Mouse (Mus musculus) right cerebral cortex, postnatal 36 days (tissue): ENCODE measurements around the gene Bcr.

Experiments
- DNase-seq, 2 experiments: peaks; one replicate each; pipeline ENCODE4 v3.0.0; 2022; ENCODE audit warnings: low spot score in 2 of 2, mixed read lengths in 1 of 2

Gene Bcr

DNA sequence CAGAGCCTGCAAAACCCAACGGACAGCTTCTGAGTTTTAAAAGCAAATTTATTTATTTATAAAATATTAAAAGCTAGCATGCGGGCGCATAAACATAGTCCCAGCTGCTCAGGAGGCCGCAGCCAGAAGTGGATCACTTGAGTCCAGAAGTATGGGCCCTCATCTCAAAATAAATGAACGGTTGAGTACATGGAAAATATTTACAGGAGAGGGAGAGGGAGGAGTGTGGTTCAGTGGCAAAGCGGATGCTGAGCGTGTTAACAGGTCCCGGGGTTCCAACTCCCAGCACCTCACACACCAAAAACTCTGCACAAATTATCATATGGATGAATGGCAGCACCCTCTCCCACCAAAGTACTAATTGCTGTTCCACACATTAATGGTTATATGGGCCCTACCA lies 2.1 kb upstream of the Bcr start:
- no peak for DNase-seq

DNA sequence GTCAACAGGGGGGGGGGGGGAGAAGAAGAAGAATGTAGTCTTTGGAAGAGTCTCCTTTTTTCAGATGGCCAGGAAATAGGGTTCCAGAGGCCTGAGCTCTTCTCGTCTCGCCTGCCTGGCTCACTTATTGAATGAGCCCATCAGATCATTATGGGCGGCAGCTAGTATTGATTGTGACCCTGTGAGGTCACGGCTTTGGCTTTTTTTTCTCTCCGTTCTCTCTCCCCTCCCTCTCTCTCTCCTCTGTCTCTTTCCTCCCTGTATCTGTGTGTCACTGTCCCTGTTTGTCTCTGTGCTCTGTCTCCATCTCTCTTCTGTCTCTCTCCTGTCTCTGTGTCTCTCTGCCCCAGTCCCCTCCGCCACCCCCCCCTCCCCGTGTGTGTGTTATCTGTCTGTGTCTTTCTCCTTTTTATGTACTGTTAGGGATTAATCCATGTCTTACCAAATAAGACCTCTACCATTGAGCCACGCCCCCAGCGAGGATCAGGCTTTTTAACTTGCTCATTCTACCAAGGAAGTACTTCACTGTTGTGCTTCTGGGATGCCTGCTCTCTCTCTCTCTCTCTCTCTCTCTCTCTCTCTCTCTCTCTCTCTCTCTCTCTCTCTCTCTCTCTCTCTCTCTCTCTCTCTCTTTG lies 1.5 kb upstream of the Bcr start:
- no peak for DNase-seq

DNA sequence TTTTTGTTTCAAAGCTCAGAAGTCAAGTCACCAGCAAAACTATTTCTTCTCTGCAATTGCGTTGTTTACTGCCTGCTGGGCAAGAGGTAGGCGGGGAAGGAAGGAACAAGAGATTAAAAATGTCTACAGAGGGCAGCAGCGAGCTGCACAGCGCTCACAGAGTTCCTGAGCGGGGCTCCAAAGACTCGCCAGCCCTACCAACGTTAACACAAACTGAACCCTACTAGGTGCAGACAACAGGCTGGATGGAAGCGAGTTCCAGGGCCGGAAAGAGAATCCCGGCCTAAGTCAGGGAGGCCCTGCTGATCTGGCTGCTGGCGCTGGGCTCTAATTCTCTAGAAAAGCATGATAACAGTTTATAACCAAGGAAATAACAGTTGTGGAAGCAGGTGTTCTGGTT lies 996 bp upstream of the Bcr start:
- DNase-seq = peak in 1 of 2 experiments; percentile 71

DNA sequence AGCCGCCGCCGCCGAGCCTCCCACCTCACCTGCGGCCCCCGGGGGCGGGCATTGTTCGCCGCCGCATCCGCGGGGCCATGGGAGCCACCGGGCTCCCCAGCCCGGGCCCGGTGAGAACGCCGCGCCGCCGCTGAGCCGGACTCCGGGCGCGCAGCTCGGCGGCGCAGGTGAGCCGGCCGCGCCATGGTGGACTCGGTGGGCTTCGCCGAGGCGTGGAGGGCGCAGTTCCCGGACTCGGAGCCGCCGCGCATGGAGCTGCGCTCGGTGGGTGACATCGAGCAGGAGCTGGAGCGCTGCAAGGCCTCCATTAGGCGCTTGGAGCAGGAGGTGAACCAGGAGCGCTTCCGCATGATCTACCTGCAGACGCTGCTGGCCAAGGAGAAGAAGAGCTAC lies 447 bp downstream of the Bcr start:
- DNase-seq = no peak

DNA sequence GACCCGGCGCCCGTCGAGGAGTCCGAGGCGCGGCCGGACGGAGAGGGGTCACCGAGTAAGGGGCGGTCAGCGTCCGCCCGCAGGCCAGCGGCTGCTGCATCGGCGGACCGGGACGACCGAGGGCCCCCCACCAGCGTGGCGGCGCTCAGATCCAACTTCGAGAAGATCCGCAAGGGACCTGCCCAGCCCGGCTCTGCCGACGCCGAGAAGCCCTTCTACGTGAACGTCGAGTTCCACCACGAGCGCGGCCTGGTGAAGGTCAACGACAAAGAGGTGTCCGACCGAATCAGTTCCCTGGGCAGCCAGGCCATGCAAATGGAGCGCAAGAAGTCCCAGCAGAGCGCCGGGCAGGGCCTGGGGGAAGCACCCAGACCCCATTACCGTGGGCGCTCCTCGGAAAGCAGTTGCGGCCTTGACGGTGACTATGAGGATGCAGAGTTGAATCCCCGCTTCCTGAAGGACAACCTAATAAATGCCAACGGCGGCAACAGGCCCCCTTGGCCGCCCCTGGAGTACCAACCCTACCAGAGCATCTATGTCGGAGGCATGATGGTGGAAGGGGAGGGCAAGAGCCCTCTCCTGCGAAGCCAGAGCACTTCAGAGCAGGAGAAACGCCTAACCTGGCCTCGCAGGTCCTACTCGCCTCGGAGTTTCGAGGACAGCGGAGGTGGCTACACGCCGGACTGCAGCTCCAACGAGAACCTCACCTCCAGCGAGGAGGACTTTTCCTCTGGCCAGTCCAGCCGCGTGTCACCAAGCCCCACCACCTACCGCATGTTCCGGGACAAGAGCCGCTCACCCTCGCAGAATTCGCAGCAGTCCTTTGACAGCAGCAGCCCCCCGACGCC lies 1.2 kb downstream of the Bcr start:
- no peak for DNase-seq

DNA sequence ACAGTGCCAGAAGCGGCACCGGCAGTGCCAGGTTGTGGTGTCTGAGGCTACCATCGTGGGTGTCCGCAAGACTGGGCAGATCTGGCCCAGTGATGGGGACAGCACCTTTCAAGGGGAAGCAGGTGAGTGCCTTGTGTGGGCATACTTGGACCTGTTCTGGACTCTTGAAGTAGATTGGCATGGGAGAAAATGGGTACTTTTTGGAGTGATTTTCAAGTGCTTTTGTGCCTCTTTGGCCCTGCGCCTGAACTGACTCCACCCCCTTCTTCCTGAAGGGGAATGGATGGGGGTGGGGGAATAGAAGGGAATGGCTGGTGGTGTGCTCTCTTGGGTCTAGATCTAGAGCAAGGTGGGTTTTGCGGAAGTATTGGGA lies 1.8 kb downstream of the Bcr start:
- no peak for DNase-seq

DNA sequence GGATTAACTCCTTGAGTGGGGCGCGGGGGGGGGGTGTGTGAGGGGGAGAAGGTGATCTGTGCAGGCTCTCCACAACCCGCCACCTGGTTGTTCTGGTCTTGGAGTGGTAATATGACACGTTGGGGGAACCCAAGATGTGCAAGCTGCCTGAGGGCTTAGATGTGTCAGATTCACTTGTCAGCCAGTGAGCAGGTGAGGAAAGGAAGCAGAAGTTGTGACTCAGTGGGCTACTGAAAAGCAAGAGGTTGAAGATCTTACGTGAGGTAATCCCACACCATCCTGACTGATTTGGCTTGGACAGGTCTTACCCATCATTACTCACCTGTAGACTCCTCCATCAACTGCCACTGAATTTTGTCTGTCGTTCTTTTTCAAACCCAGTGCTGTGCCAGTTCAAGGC lies 2.2 kb downstream of the Bcr start:
- DNase-seq = no peak

DNA sequence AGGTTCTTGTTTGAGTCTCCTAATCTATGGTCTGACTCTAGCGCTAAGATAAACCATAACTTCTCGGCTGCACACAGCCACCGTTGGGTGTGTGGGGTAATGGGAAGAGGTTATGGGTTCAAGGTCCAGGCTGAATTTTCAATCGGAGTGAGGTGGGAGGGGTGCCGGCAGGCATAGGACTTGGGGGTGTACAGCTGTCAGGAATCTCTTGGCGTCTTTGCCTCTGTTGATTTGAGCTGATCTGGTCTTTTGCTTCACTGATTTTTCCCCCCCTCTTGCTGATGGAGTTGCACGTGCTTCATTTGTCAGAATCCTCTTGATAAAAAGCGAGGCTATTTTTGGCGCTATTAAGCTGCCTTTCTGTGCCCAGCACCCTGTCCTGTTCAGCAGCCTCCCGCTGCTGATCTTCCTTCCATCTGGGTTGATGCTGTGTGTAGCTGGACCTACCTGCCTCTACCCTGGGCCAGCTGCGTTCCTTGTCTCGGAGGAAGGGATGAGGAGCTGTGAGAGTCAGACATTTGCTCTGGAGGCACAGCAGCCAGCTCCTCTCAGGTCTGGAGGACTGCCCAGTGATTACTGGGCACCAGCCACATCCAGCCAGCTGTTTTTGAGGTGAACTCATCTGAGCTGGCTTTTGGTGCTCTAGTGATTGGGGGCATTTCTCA lies 3.0 kb downstream of the Bcr start:
- DNase-seq = no peak

DNA sequence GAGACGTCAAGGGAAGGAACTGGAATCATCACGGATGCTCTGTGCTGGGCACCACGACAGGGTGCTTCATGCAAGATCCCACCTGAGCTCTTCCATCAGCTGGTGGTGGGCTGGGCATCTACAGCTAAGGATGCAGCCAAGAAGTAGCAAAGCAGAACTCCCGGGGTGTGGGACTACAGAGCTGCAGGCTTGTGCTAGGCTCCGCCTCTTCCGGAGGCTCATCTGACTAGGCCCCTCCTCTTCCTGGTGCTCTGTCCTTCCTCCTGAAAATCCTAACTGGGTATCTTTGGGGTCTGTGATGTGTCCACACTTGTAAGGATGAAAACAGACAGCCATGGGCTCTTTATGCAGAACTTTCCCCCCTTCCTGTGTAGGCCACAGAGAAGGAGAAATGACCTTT lies 5.3 kb downstream of the Bcr start:
- DNase-seq = no peak

DNA sequence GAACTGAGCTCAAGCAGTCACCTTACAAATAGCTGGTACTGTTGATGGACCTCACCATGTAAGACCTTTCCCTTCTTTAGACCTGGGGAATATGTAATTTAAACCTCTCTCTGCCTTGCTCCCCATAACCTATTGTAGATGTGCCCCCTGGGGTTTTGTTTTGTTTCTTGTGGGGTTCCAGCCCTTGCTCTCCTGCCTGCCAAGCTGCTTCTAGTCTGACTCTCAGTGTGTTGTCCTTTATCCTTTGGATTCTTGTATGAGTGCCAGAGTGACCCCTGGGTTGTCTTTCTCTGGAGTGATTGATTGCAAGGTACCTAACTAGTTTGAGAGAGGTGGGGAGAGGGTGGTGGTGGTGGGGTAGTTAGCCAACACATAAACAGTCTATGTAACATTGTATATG lies 7.1 kb downstream of the Bcr start:
- DNase-seq = no peak

DNA sequence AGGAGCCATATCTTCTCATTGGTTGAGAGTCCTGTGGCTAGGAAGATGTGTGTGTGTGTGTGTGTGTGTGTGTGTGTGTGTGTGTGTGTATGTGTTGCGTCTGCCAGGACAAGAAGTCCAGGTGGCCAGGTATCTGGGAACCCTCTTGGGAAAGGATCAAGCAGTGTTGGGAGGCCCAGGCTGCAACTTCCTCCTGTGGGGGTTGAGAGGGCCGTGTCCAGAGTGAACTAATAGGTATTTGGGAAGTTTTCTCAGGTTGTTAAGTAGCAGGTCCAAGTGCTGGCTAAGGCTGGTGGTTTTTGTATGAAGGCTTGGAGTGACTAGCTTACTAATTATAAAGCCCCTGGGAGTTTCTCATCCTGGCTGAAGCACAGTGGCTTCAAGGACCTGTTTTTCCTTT lies 7.7 kb downstream of the Bcr start:
- no peak for DNase-seq

DNA sequence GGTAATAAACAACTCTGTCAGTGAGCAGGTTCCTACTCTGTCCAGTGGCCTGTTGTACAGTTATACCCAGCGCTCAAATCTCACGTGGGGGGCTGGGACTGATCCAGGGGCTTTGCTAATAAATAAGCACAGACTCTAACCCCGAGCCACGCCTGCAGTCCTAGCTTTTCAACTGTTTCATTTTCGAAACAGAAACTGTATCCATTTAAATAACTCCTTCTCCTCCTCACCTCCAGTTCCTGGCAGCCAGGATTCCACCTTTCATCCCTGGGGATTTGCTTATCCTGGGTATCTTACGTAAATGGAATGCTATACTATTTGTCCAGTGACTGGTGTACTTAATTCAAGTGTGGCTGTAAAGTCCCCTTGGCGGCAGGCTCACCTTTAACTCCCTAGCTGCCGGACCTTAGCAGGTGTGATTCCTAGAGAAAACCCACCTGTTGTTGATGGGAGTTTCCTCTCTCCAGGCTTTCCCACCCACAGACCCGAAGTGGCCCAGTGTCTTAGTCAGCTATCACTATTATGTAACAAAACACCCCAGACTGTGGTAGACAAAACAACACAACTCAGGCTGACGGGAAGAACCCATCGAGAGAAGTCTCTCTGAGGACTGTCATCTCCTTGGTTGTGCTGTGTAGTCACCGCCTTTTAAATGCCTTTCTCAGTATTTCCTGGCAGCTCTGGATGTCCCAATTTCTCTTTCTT lies 8.4 kb downstream of the Bcr start:
- DNase-seq = no peak

DNA sequence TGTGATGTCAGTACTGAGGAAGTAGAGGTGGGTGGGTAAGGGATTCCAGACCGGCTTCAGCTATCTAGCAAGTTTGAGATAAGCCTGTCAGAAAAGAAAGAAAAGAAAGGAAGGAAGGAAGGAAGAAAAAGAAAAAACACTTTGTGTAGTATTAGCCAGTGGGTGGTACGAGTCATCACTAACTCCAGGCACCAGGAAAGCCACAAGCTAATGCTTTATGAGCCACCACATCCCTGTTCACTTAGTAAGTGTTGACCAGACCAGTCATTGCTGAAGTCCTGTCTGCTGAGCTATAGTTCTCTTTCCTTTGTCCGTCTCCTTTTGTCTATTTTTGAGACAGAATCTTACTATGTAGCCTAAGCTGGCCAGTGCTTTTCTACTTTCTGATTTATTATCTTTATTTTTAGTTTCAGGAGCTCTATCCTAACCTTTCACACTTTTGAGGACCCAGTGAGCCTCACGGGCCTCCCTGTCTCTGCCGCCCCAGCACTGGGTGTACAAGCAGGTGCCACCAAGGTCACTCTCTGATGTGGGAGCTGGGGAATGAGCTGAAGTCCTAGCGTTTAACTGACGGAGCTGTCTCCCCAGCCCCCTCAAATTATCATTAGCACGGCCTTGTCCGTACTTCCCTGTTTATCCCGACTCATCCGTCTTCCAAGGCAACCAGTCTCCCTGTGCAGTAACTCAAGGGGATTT lies 10.0 kb downstream of the Bcr start:
- no peak for DNase-seq

DNA sequence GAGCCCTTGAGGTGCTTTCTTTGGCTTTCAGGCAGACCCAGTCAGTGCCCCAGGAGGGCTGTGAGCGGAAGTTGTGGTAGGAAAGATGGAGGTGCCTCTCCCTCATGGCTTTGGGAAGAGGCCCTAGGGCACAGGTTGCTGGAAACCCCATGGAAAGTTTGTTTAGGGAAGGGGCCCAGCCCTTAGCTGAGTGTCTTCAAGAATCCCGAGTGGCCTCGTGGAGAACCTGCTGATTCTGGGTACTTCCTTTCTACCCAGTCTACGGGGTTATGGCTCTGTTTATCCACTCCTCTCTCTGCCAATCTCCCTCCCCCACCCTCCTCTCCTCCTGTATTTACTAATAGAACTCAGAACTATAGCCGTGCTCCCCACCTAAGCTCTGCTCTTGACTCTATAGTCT lies 15.3 kb downstream of the Bcr start:
- no peak for DNase-seq

DNA sequence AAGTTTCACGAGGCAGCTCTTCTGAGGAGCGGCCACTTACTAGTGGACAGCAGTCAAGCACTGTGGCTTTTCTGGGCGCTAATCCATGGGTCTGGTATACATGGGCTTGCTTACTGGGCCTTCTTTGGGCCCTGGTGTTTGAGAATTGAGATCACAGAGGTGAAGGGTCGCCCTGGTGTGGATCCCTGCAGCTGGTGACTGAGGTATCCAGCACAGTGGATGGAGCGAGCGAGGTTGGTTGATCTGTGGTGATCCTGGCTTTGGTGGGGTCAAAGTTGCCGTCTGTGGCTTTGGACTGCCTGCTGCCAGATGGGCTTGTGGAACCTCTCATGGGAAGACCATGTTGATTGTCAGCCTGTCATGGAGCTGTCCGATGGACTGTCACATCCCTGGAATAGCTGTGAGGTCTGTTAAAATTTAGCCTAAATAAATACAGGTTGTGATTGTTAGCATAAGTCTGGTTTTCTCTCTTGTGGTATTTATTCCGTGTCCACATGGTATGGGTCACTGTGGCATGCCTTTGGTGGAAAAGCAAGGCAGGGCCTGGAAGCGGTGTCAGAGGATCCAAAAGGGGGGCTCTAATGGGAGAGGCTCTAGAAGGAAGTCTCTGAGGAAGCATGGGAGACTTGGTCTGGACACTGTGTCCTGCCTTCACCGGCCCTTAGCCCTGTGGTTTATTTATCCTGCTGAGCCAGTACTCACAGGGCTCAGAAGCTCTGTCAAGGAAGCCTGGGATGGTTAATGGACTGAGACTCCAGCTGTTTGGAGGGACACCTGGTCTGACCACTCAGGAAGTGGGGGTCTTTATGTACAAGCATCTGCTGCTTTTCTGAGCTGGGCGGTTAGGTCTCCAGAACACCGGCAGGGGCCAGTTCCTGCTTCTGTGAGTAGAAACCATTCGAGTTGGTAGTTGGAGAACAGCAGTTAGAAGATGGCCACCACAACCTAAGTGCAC lies 18.1 kb downstream of the Bcr start:
- no peak for DNase-seq

DNA sequence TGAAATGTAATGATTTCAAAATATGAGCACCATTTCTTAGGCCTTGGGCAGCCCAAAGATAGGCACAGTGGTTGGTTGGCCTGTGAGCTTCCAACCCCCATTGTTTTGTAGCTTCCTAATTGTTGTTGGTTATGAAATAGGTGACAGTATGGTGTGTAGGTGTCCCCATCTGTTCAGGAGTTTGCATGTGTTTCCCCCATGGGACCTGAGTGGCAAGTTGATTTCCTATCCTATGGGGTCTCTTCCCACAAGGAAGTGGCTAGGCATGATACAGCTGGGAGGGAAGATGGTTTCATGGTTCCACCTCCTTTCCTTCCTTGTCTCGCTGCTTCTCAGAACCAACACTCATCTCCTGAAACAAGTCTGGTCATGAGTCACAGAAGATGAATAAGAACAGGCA lies 24.9 kb downstream of the Bcr start:
- DNase-seq = no peak

DNA sequence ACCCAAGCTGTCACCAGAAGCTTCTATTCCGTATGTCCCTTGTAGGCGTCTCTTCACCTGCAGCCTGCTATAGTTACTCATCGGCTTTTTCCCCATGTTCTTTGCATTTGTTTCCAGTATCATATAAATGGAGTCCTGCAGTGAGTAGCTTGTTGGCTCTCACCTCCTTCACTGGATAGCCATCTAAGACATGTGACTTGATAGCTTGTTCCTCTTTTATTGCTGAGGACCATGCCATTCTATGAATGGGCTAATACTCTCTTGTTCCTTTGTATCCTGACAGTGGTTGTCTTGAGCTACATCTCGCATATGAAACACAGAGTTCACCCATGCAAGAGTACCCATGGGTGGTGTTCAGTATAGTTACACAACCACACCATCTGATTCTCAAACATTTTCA lies 28.1 kb downstream of the Bcr start:
- no peak for DNase-seq

DNA sequence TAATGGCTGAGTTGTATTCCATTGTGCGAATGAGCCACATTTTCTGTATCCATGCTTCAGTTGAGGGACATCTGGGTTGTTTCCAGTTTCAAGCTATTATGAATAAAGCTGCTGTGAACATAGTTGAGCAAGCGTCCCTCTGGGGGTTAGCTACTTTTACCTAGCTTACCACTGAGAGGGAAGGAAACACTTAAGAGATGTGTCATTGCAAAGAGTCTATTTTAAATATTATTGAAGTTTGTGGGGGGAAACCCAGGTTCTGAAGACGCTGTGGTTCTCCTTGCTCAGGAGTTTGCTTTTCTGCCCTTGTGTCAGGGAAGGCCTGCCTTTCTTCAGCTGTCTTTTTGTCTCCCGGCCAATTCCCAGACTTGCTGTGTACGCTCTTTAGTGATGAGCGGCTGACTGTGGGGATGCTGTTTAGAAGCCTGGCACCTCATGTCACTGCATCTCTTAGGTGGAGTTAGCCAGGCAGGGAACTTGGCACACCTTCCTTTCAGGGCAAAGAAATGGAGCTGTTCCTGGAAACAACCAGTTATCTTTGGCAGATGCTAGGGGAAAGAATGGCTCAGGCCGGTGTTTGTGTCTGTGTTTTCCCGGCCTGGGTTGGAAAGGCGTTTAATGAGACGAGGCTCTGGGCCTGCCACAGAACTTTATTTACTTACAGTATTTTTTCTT lies 31.2 kb downstream of the Bcr start:
- DNase-seq = no peak

DNA sequence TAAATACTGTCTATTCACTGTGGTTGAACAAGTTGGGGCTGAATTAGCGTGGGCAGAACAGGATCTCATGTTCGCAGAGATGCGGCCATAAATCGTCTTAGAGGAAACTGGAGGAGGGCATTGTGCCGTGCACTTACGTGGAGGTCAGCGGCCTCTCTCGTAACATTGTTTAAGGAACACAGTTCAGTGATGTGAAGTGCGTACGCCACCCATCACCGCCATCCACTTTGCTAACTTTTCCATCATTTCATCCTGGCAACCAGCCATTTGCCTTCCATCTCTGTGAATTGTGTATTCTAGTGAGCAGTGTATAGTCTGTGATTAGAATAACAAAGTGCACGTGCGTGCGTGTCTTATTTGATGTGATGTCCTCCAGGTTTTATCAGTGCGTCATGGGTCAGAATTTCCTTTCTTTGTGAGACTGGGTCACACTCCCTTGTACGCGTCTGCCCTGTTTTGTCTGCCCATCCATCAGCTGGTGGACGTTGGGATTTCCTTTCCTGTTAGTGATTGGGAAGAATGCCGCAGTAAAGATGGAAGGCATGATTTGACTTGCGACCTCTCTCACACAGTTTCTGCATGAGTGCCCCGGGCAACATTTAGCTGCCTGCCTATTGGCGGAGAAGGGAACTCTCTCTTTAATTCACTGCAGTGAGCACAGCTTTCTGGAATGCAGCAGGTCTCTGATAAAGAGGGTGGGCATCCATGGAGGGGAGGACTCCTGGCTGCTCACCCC lies 33.0 kb downstream of the Bcr start:
- DNase-seq = no peak
